Mouse (Mus musculus): ENCODE measurements at regions not wholly inside any gene's neighbourhood (a gene's known extent, or its start where the extent isn't known, plus 50 kb on each side); places are given as distances from the start of the nearest gene placed in this dataset.

DNA sequence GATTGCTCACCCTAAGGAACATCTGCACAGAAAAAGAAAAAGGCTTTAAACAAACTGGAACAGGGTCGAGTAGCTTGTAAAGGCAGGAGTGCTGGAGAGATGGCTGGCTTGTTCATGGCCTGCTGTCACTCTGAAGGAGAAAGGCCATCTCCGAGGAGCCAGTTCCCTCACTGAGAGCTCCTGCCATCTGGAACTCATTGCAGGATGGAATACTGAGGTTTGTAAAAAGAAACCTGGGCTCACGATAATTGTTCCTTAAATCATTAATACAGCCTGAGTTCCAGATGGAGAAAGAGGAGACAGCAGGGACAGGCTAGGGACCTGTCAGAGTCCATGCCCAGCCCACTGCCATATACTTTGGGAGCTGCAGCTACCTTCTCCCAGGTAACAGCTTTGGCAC is 100.8 kb upstream of the Gm12830 start:
- DNase-seq (ENCODE audit: low spot score), result no peak

DNA sequence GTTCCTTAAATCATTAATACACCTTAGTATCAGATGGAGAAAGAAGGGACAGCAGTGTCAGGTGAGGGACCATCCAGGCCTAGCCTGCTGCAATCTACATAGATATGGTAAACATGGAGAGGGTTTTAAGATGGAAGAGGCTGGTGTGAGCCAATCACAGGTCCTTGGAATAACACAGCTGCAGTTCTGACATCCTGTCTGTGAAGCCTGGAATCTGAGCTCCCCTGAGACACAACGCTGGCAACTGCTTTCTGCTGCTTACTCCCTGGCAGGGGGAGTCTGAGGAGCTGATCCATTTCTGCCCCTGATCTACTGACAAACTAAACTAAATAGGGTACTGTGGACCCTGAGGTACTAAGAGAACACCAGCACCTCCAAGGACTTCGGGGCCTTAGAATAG is 100.1 kb upstream of the Gm12830 start:
- no peak for DNase-seq (ENCODE audit: low spot score)

DNA sequence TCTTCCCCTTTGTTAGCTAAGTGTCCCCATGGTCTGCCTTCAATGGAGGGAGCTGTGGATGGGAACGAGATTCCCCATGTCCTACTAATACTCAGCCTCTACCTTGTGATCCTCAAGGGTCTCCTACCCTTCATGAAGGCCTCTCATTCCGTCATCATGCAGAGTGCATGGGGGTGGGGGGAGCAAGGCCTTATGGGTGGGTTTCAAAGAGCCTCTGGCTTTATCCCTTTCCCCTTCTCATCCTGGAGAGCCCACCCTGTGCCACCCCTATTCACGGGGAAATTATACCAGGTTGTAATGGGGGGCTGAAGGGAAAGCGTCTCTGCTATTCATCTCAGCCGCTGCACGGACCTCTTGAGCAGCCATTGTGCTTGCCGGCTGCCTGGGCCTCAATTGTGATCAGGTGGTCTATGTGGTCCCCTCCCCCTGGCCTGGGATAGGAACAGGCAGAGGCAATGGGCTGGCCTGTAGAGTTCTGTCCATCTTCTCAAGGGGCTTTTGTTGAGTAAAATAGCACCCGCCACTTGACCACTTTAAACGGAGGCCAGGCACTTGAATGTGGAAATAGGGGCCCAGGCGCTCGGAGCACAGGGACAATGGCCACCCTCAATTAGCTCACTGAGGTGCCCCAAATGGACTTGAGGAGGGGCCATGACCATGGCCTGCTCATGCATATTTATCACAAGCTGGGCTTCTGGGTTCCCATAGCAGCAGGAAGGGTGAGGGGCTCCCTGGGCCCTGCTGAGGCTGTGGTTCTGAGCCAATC is 93.1 kb upstream of the Gm12830 start:
- no peak for DNase-seq (ENCODE audit: low spot score)

DNA sequence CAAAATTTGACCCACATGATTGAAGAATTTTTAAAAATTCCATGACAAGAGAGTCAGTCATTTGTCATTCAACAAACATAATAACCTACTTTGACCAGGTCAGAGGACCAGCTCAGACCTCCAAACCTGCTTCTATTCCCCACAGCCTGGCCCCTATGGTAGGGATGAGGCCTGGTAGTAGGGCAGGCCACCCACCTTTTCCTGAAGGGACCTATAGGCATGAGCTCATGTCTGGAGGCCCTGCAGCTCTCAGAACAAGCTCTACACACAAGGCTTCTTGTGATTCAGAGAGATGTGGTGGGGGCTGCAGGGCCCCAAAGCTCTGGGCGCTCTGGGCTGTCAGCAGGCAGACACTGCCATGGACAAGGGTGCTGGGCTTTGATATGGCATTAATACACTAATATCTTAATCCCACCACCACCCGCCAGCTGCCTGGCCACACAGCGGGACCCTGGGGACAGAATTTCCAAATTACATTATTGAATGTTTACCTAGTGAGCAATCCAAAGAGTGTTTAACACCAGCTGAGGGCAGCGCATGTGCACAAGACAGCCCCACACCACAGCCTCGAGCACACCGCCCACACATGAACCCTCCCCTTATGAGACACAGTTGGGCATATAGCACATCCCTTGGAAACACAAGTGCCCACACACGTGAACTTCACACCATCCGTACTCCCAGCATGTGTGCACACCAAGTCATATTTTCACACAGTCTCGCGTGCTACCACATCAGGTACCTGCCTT is 88.1 kb upstream of the Gm12830 start:
- no peak for DNase-seq (ENCODE audit: low spot score)

DNA sequence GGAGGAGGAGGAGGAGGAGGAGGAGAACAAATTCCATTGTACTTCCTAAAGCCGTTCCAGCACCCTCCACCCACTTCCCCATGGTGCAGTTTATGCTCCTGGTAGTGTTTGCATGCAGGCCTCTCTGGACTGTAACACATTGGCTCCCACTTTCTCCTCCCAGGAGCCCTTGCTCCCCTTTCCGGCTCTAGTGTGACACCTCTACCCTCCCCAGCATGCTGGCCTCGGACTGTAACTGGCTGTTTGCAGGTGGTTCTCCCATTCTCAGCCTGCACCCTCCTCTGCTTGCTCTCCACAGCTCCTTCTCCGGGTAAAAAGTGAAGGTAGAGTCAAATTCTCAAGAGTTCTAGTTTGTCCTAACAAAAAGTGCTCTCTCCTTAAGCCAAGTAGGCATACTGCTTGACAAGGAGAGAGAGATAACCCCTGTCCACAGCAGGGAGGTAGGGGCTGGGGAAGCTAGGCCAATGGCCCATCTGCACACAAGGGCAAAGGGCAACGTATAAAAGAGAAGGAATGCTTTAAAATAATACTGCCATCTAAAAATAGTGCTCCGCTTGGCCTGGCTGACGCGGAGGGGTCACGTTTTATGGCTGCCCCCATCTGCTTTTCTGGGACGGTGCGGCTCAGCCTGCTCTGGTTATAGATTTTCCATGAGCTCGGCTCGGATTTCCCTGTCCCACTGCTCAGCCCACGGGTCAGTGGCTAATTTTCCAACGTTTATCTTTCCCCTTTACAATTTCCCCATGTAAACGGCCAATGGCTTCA is 82.4 kb upstream of the Gm12830 start:
- no peak for DNase-seq (ENCODE audit: low spot score)

DNA sequence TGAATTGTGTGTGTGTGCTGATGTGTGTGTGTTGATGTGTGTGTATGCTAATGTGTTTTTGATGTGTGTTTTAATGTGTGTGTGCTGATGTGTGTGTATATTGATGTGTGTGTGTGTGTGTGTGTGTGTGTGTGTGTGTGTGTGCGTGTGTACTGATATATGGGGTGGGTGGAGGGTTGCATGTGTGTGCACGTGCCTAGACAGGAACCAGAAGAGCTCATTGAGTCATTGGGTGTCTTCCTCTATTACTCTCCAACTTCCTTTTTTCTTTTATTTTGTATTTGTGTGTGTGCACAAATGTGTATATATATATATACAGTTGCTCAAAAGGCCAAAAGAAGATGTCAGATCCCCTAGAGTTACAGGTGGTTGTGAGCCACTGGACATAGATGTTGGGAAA is 73.4 kb upstream of the Gm12830 start:
- DNase-seq (ENCODE audit: low spot score), result no peak

DNA sequence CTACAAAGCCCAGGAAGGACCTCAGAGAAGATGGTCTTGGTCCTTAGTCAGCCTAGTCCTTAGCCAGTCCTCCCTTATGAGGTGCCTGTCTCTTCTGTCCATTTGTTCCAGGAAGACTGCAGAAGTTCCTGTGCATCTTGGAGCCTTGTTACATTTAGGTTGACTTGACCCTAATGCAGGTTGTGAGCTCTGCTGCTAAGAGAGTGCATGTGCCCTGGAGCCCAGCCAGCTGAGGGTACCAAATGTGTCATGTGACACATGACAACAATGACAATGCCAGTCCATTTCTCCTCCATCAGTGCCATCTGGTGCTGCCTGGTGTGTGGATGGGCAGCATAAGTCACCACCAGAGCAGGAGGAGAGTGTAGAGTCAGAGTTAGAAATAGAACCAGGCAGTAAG is 61.7 kb upstream of the Gm12830 start:
- no peak for DNase-seq (ENCODE audit: low spot score)

DNA sequence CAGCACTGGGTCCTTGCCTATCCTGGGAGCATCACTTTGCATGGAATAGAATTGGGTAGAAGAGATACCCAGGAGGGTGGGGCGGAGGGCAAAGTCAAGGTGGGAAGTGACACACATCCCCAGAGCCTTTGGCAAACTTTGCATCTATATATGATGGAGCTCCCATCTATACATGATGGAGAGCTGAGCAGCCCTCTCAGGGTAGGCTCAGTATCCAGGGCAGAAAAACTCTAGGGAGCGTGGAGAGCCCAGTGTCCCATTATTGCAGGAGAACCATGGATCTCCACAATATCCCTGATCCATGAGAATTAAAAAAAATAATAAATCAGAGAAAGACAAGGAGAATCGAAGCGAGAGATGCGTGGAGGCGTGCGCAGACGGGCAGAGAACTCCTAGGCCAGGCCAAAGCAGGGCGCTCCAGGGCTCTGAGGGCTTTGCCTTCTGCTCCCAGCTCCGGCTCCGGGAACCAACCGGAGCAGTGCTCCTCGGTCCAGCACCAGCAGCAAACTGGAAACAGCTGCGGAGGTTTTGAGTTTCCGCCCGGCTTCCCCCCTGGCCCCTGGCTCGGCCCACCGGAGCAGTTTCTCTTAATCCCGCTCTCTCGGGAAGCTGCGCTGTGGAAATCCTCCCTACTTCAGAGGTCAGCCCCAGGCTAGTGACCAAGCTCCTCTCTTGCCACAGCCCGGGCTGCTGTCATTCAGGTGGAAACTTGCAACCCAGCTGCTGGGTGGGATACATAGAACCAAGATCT is 54.7 kb upstream of the Gm12830 start:
- DNase-seq (ENCODE audit: low spot score), result no peak
